Mouse (Mus musculus) kidney, adult 2 months (tissue): ENCODE results near the gene Avil.

Experiments used
- CTCF ChIP-seq: fragments of 200-500 bp; conservative IDR thresholded peaks from 2 replicates; pipeline ENCODE4 v1.5.1; 2011; ENCODE audit warnings: low read depth, mild to moderate bottlenecking, control low read depth, low read length, moderate library complexity, mixed read lengths; ENCODE audit not compliant: insufficient read depth, insufficient read length
- POLR2A ChIP-seq: fragments of 200-500 bp; IDR thresholded peaks from one replicate; pipeline ENCODE4 v1.6.1; 2011; ENCODE audit warnings: low read depth, low read length, control low read depth

GRCm38 (mm10) chr10:127049395-127050118, 49.0 kb downstream of the Avil start:
- TF ChIP-seq CTCF (peak; percentile 48; the same call in 1 of the 2 replicates), POLR2A (no peak)
